Mouse (Mus musculus) G1E (cell line): ENCODE results near the gene Cyb5d1. TPM values are rescaled to one million over a fixed set of nuclear protein-coding genes. Genes with fewer than 3 reads are reported as not detected.

ENCODE experiments used
- ATAC-seq: 2 replicates; pipeline ENCODE4 v1.8.0; 2016; ENCODE audit warnings: mild to moderate bottlenecking; ENCODE audit not compliant: insufficient number of reproducible peaks, poor library complexity, low FRiP score, severe bottlenecking; ENCODE audit errors: extremely low read depth
- DNase-seq: peaks from one replicate; pipeline ENCODE4 v3.0.0; 2012; ENCODE audit warnings: low spot score
- H3K27me3 ChIP-seq: 2 replicates; pipeline ENCODE4 v1.6.1; 2012; ENCODE audit warnings: mild to moderate bottlenecking, low read length, inconsistent platforms; ENCODE audit not compliant: insufficient read depth
- H3K36me3 ChIP-seq: replicated peaks from 2 replicates; pipeline ENCODE3; 2012; ENCODE audit warnings: mild to moderate bottlenecking, inconsistent platforms
- H3K4me1 ChIP-seq: 2 replicates; pipeline ENCODE4 v1.6.1; 2012; ENCODE audit warnings: low read depth, low read length, inconsistent platforms, mixed read lengths; ENCODE audit not compliant: insufficient read depth
- H3K4me3 ChIP-seq: 2 replicates; pipeline ENCODE4 v1.5.1; 2012; ENCODE audit warnings: low read depth, mild to moderate bottlenecking, inconsistent platforms, low read length, moderate library complexity, mixed read lengths
- H3K9me3 ChIP-seq: replicated peaks from 2 replicates; pipeline ENCODE4 v1.6.1; 2012; ENCODE audit warnings: inconsistent platforms
- CTCF ChIP-seq: IDR thresholded peaks from 2 replicates; pipeline ENCODE4 v1.5.1; 2012; ENCODE audit warnings: low read depth, low read length, inconsistent platforms, mixed read lengths
- GATA1 ChIP-seq: IDR thresholded peaks from 2 replicates; pipeline ENCODE4 v1.6.1; 2012; ENCODE audit warnings: borderline replicate concordance, low read length, inconsistent platforms, mixed read lengths
- GATA2 ChIP-seq: IDR thresholded peaks from 2 replicates; pipeline ENCODE4 v1.6.1; 2012; ENCODE audit warnings: low read depth, low read length, inconsistent platforms, borderline replicate concordance
- POLR2AphosphoS5 ChIP-seq: IDR thresholded peaks from 2 replicates; pipeline ENCODE4 v1.6.1; 2012; ENCODE audit warnings: low read depth, low read length, inconsistent platforms; ENCODE audit not compliant: insufficient replicate concordance
- TAL1 ChIP-seq: conservative IDR thresholded peaks from 2 replicates; pipeline ENCODE4 v1.6.1; 2012; ENCODE audit warnings: low read depth, low read length, inconsistent platforms, mixed read lengths
- polyA plus RNA-seq: library from polyadenylated mRNA; stranded (reverse); fragments of >175 nt; gene quantifications from 2 replicates; pipeline ENCODE4 v1.2.3, GENCODE M21; 2012
- total RNA-seq, 2 experiments: library from RNA; stranded (forward) in 1 of 2; stranded (reverse) in 1 of 2; fragments of 200-1000 nt in 1 of 2; fragments of >200 nt in 1 of 2; fragmentation: Nextera tagmentation in 1 of 2; gene quantifications; 2 replicates each; pipeline ENCODE4 v1.2.3; 2014 to 2017

Gene Cyb5d1
- total and polyA plus RNA-seq, 3 experiments, result 9.1 to 36.0 (median 24.0) TPM

DNA sequence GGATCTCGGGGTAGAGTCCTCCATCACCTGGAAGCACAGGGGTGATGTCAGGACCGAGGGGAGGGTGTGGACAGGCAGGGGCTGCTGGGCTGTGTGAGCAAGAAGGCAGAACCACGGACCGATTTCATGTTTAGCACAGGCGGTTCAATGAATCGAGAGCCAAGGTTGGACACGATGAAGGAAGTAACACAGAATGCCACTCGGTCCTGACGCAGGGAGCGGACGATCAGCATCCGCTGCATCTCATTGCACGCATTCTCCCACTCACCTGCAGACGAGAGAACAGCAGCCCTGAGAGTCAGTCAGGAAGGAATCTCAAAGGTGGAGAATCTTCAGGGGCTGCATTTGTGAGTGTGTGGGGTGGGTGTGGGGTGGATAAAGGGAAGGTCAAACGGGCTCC, 35.2 kb upstream of the Cyb5d1 start:
- H3K27me3 ChIP-seq, result peaks cover 36% of the 10 kb centered on the region
- DNase-seq (no peak), ATAC-seq (no peak)
- no peaks in the 10 kb centered on the region for H3K9me3 ChIP-seq
- H3K36me3 ChIP-seq, result no peaks in the 10 kb centered on the region
- H3K4me1 ChIP-seq, result peaks cover 53% of the 10 kb centered on the region
- no peak overlapping the region for H3K4me3 ChIP-seq
- no peak for TF ChIP-seq POLR2AphosphoS5
- no peak for TF ChIP-seq GATA1
- TF ChIP-seq CTCF, result no peak
- TF ChIP-seq TAL1, result no peak
- no peak for TF ChIP-seq GATA2

DNA sequence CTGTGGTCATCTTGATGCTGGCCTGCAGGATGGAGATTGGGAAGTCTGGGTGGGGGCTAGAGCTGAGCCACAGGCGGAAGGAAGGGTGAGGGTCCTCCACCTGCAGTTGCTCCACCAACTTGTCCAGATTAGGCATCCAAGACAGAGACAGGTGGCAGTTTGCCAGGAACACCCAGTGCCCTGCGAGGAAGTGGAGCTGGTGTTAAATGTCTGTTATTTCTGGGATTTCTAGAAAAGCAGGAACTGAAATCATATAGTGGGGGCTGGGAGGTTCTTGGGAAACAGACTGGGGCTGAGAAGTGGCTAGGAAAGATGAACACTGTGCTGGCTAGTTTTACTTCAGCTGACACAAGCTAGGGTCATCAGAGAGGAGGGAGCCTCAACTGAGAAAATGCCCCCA, 33.9 kb upstream of the Cyb5d1 start:
- ATAC-seq, result no peak
- Histone ChIP-seq H3K4me3 (no peak overlapping the region), H3K9me3 (no peaks in the 10 kb centered on the region), H3K36me3 (no peaks in the 10 kb centered on the region), H3K4me1 (peaks cover 60% of the 10 kb centered on the region), H3K27me3 (peaks cover 25% of the 10 kb centered on the region)
- no peak for DNase-seq
- TF ChIP-seq GATA1 (no peak), TAL1 (no peak), CTCF (no peak), POLR2AphosphoS5 (no peak), GATA2 (no peak)

DNA sequence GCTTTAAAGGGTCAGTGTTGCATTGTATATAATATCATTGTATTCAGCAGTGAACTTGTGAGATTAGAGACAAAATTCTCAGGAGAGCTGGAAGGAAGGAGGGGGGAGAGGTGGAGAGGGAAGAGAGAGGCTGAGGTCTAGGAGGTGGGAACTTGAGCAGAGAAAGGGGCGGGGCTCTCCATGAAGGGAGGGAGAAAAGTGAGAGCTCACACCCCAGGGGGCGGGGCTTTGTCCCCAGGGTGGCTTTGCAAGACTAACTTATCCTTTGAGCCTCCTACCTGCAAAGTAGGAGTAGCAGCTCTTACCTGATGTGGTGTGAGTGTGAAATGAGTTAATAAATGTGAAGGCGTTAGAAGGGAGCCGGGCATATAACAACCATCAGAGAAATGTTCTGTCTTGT, 33.3 kb upstream of the Cyb5d1 start:
- ATAC-seq (no peak), DNase-seq (peak; percentile 34)
- TF ChIP-seq POLR2AphosphoS5 (no peak), TAL1 (no peak), GATA1 (no peak), CTCF (no peak), GATA2 (no peak)
- Histone ChIP-seq H3K4me1 (peaks cover 66% of the 10 kb centered on the region), H3K36me3 (no peaks in the 10 kb centered on the region), H3K9me3 (no peaks in the 10 kb centered on the region), H3K27me3 (peaks cover 19% of the 10 kb centered on the region), H3K4me3 (no peak overlapping the region)

DNA sequence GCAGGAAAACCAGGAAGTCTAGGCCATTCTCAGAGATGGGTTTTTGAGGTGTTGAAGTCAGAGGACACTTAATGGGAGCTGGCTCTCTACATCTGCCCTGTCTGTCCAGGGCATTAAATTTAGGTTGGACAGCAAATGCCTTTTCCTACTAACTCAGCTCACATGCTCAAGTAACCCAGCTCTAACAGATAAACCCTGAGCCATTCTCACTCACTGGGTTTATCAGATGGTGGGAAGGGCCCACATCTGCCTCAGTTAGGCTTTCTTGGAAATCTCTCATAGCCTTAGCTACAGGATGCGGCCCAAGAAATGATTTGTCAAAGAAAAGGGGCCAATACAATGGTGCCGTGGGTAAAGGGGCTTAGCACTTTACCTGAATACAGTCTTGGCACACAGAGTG, 30.8 kb upstream of the Cyb5d1 start:
- Histone ChIP-seq H3K9me3 (no peaks in the 10 kb centered on the region), H3K4me1 (peaks cover 72% of the 10 kb centered on the region), H3K4me3 (no peak overlapping the region), H3K36me3 (no peaks in the 10 kb centered on the region), H3K27me3 (peaks cover 6% of the 10 kb centered on the region; the same call in 1 of the 2 replicates)
- no peak for TF ChIP-seq TAL1
- no peak for TF ChIP-seq POLR2AphosphoS5
- TF ChIP-seq CTCF, result no peak
- TF ChIP-seq GATA2, result no peak
- no peak for TF ChIP-seq GATA1
- ATAC-seq (no peak), DNase-seq (no peak)

DNA sequence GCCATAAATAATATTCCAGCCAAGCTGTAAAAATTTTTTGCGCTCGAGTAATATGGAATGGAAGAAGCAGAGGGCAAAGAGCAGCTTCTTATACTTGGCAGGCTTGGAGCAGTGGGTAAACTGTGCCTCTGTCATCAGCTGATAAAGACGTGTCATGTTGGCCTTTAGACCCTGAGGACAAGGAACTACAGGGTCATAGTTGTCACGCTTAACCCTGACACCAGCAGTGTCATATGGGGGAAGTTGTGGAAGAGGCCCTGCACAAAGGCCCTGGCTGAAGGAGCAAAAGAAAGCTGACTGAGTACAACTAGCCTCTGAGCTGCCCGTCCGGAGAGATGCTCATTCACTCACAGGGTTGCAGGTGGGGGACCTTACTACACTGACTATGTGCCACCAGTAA, 28.5 kb upstream of the Cyb5d1 start:
- ATAC-seq (no peak), DNase-seq (peak; percentile 66)
- Histone ChIP-seq H3K4me3 (no peak overlapping the region), H3K36me3 (no peaks in the 10 kb centered on the region), H3K9me3 (no peaks in the 10 kb centered on the region), H3K27me3 (no peaks in the 10 kb centered on the region), H3K4me1 (peaks cover 80% of the 10 kb centered on the region)
- TF ChIP-seq CTCF (no peak), TAL1 (no peak), GATA1 (no peak), POLR2AphosphoS5 (no peak), GATA2 (no peak)

DNA sequence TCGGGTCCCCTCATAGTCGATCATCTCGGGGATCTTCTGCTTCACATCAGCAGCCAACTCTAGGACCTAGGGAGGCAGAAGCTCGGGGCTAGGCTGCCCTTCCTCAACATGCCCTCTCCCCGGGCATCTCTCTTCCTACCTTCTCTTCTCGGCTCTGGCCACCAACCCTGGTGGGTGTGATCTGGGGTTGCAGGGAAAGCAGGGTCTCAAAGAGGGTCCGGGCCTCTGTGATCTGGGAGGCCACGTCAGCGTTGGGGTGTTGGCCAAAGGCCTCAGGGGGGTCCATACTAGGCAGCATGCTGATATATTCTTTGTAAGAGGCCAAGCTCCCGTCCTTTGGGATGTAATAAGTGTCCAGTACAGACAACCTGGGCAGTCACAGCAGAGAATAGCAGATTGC, 27.4 kb upstream of the Cyb5d1 start:
- no peaks in the 10 kb centered on the region for H3K36me3 ChIP-seq
- no peaks in the 10 kb centered on the region for H3K9me3 ChIP-seq
- no peak overlapping the region for H3K4me3 ChIP-seq
- peaks cover 84% of the 10 kb centered on the region for H3K4me1 ChIP-seq
- TF ChIP-seq TAL1 (no peak), GATA1 (no peak), GATA2 (no peak), POLR2AphosphoS5 (no peak), CTCF (no peak)
- no peaks in the 10 kb centered on the region for H3K27me3 ChIP-seq
- ATAC-seq (no peak), DNase-seq (no peak)
